Mouse (Mus musculus) liver, postnatal 0 days (tissue): Measurements from ENCODE around the gene Prx. TPM values are rescaled to one million over a fixed set of nuclear protein-coding genes. Genes with fewer than 3 reads are reported as not detected.

Experiments
- ATAC-seq: fragments of 200-750 bp; cut with Nextera tagmentation; 2 replicates; pipeline ENCODE4 v1.8.0; 2017; ENCODE audit warnings: mild to moderate bottlenecking, moderate library complexity
- DNase-seq: peaks from one replicate; pipeline ENCODE4 v3.0.0-alpha.2; 2016
- H3K27ac ChIP-seq: fragments of 300-500 bp; sonication (generic); 2 replicates; pipeline ENCODE4 v1.5.1; 2014; ENCODE audit warnings: antibody characterized with exemption, moderate library complexity, mild to moderate bottlenecking, low read depth
- H3K27me3 ChIP-seq: fragments of 300-500 bp; sonication (generic); 2 replicates; pipeline ENCODE4 v1.6.1; 2014; ENCODE audit warnings: low read length, control low read depth, mixed read lengths; ENCODE audit not compliant: insufficient read depth
- H3K36me3 ChIP-seq: fragments of 300-500 bp; sonication (generic); replicated peaks from 2 replicates; pipeline ENCODE4 v1.6.1; 2014; ENCODE audit warnings: mild to moderate bottlenecking, control low read depth, low read length, moderate library complexity, mixed read lengths; ENCODE audit not compliant: insufficient read depth
- H3K4me1 ChIP-seq: fragments of 300-500 bp; sonication (generic); 2 replicates; pipeline ENCODE4 v1.6.1; 2014; ENCODE audit warnings: antibody characterized with exemption, mild to moderate bottlenecking, control low read depth; ENCODE audit not compliant: insufficient read depth
- H3K4me2 ChIP-seq: fragments of 300-500 bp; sonication (generic); 2 replicates; pipeline ENCODE4 v1.6.1; 2014; ENCODE audit warnings: low read depth, mild to moderate bottlenecking, low read length, moderate library complexity, mixed read lengths
- H3K4me3 ChIP-seq: fragments of 300-500 bp; sonication (generic); 2 replicates; pipeline ENCODE4 v1.5.1; 2014; ENCODE audit warnings: low read depth, low read length
- H3K9ac ChIP-seq: fragments of 300-500 bp; sonication (generic); replicated peaks from 2 replicates; pipeline ENCODE4 v1.6.1; 2014; ENCODE audit warnings: mild to moderate bottlenecking, moderate library complexity
- H3K9me3 ChIP-seq: fragments of 300-500 bp; sonication (generic); 2 replicates; pipeline ENCODE4 v1.6.1; 2016; ENCODE audit warnings: mild to moderate bottlenecking, control low read depth, low read length, mixed read lengths
- CTCF ChIP-seq: sonication (generic); IDR thresholded peaks from 2 replicates; pipeline ENCODE4 v1.5.1; 2016; ENCODE audit warnings: antibody characterized with exemption, low read depth
- EP300 ChIP-seq: IDR thresholded peaks from 2 replicates; pipeline ENCODE4 v1.6.1; 2016; ENCODE audit warnings: antibody characterized with exemption, low read depth, mild to moderate bottlenecking
- WGBS: fragments of 180-500 bp; shearing (Covaris S2); extraction: QIAGEN DNeasy Blood & Tissue Kit; methylation state at CpG from one replicate; pipeline ENCODE4 v1.1.7; 2014; ENCODE audit not compliant: insufficient replicate concordance; 5-methylcytosine and 5-hydroxymethylcytosine counted together
- polyA plus RNA-seq: library from polyadenylated mRNA; unstranded; fragments of >200 nt; fragmentation: Nextera tagmentation; extraction: Ambion mirVana; gene quantifications from 2 replicates; pipeline ENCODE4 v1.2.1, GENCODE M21; 2015

Prx gene
- polyA plus RNA-seq, 1 experiment from 2014 or later, result 0.25 TPM

DNA sequence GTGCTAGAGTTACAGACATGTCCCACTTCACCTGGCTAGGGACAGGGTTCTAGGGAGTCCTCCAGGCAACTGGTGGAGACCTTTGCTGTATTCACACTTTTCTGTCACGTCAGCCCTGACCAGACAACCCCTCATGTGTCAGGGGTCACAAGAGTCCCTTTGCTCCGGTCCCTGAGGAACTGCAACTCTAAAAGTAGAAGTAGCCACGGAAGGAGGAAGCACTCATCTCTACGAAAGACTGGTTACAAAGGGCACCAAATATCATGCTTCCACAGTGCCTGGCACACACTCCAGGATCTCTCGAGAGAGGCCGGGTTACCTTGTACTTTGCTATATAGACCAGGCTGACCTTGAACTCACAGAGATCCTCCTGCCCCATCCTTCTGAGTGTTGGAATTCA is 37.5 kb downstream of the Prx start:
- 63% methylated on average over 6 of the region's 6 CpGs for WGBS

DNA sequence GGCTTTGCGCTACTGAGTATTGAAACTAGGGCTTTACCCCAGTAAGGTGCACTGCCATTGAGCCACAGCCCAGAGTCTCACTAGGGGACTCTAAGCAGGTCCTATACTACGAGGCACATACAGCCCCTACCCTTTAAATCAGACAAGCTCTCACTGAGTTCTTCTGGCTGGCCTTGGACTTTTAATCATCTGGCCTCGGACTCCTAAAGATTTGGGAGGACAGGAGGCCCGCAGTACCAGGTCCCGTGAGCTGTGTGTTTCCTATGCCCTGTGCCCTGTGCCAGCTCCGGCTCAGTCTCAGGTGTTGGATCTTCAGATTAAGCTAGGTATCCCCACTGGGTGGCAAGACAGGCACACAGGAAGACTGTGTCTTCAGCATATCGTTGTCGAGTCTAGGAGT is 38.9 kb downstream of the Prx start:
- no peak overlapping the region for H3K4me2 ChIP-seq
- H3K9ac ChIP-seq, result no peak overlapping the region
- H3K27ac ChIP-seq, result no peak overlapping the region

More for the DNA sequence above, 37.5 kb downstream of the Prx start:
- peaks cover 40% of the 10 kb centered on the region for H3K36me3 ChIP-seq
- DNase-seq (no peak), ATAC-seq (no peak)
- no peaks in the 10 kb centered on the region for H3K27me3 ChIP-seq
- H3K9ac ChIP-seq, result no peak overlapping the region
- no peaks in the 10 kb centered on the region for H3K9me3 ChIP-seq
- TF ChIP-seq CTCF (no peak), EP300 (no peak)
- no peak overlapping the region for H3K4me3 ChIP-seq
- no peak overlapping the region for H3K4me2 ChIP-seq
- H3K4me1 ChIP-seq, result peaks cover 46% of the 10 kb centered on the region
- H3K27ac ChIP-seq, result peak overlapping the region; percentile 39; the same call in 1 of the 2 replicates

GRCm38 (mm10) chr7:27538797-27539196 is 39.7 kb downstream of the Prx start:
- ATAC-seq, result no peak
- Histone ChIP-seq H3K4me2 (peak overlapping the region; percentile 22; the same call in 1 of the 2 replicates), H3K4me3 (no peak overlapping the region), H3K4me1 (peaks cover 58% of the 10 kb centered on the region), H3K9ac (no peak overlapping the region), H3K27ac (no peak overlapping the region), H3K27me3 (no peaks in the 10 kb centered on the region), H3K9me3 (no peaks in the 10 kb centered on the region), H3K36me3 (peaks cover 28% of the 10 kb centered on the region)
- TF ChIP-seq CTCF, result no peak
- TF ChIP-seq EP300, result no peak
- no peak for DNase-seq
- WGBS, result 58% methylated on average over 2 of the region's 2 CpGs

More for the DNA sequence above, 38.9 kb downstream of the Prx start:
- Histone ChIP-seq H3K9me3 (no peaks in the 10 kb centered on the region), H3K27me3 (no peaks in the 10 kb centered on the region), H3K4me1 (peaks cover 56% of the 10 kb centered on the region), H3K36me3 (peaks cover 33% of the 10 kb centered on the region), H3K4me3 (no peak overlapping the region)
- WGBS, result 82% methylated on average over 8 of the region's 8 CpGs
- TF ChIP-seq CTCF (no peak), EP300 (no peak)
- DNase-seq, result no peak
- no peak for ATAC-seq

DNA sequence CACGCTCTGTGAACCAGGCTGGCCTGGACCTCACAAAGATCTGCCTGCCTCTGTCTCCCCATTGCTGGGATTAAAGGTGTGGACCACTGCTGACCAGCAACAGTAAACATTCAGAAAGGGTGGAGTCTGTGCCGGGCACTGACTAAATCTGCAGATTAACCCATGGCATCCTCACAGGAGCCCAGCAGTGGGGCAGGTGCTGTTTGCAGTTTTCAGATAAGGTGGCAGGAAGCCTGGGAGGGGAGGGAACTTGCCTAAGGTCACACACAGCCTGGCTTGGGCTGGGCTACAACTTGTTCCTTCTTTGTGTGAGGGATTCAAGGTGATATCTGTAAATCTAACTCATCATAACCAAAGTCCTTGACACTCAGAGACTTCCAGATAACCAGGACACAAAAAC is 41.4 kb downstream of the Prx start:
- ATAC-seq (peak; percentile 65), DNase-seq (peak; percentile 57)
- Histone ChIP-seq H3K27ac (peak overlapping the region; percentile 59), H3K9me3 (no peaks in the 10 kb centered on the region), H3K9ac (no peak overlapping the region), H3K4me2 (peak overlapping the region; percentile 98), H3K4me3 (no peak overlapping the region), H3K27me3 (no peaks in the 10 kb centered on the region), H3K36me3 (peaks cover 26% of the 10 kb centered on the region), H3K4me1 (peaks cover 53% of the 10 kb centered on the region)
- TF ChIP-seq CTCF (no peak), EP300 (peak; percentile 58; the same call in 1 of the 2 replicates)
- WGBS, result 59% methylated on average over 2 of the region's 2 CpGs

DNA sequence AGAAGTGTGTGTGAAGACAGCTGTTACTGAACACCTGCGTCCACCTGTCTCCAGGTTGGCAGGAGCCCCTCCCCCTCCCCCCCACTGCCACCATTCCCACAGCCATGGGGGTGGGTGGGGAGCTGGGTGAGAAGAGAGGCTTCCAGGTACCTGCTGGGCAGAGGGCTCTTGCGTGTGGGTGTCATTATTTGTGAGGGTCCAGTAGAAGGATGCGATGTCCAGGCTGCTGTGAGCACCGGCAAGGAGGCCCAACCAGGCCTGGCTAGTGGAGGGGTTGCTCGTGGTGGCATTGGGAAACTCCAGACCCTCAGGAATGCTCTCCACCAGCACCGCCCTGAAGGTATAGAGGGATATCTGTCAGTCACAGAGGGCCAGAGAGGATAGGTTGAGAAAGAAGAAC is 41.8 kb downstream of the Prx start:
- ATAC-seq, result no peak

DNA sequence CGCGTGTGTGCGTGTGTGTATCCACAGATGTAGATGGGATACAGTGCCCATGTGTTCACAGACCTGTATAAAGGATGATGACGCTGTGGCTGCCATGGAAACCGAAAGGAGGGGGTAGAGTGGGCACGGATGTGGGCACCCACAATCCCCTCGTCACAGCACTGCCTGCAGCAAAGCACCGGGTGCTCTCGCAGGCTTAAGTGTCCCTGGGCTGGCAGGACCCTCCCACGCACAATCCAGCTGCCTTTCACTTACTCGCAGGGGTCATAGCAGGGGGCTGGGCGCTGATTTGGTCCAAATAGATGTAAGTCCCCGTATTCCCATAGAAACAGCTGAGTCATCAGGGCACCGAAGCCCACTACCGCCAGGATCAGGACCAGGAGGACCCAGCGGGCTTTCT is 42.3 kb downstream of the Prx start:
- WGBS, result 77% methylated on average over 16 of the region's 16 CpGs
- TF ChIP-seq CTCF (no peak), EP300 (no peak)
- DNase-seq, result no peak
- H3K4me2 ChIP-seq, result peak overlapping the region; percentile 98
- ATAC-seq, result no peak
- no peaks in the 10 kb centered on the region for H3K9me3 ChIP-seq
- H3K4me3 ChIP-seq, result peak overlapping the region; percentile 61
- H3K36me3 ChIP-seq, result peaks cover 17% of the 10 kb centered on the region
- no peak overlapping the region for H3K27ac ChIP-seq
- no peak overlapping the region for H3K9ac ChIP-seq
- no peaks in the 10 kb centered on the region for H3K27me3 ChIP-seq
- peaks cover 44% of the 10 kb centered on the region for H3K4me1 ChIP-seq

More for the DNA sequence above, 41.8 kb downstream of the Prx start:
- peak overlapping the region; percentile 61 for H3K4me3 ChIP-seq
- H3K4me1 ChIP-seq, result peaks cover 49% of the 10 kb centered on the region
- TF ChIP-seq EP300 (no peak), CTCF (no peak)
- H3K27me3 ChIP-seq, result no peaks in the 10 kb centered on the region
- DNase-seq, result no peak
- H3K36me3 ChIP-seq, result peaks cover 22% of the 10 kb centered on the region
- peak overlapping the region; percentile 59; the same call in 1 of the 2 replicates for H3K27ac ChIP-seq
- no peak overlapping the region for H3K9ac ChIP-seq
- WGBS, result 87% methylated on average over 6 of the region's 6 CpGs
- H3K9me3 ChIP-seq, result no peaks in the 10 kb centered on the region
- H3K4me2 ChIP-seq, result peak overlapping the region; percentile 98
